Mouse (Mus musculus) embryonic fibroblast, embryonic 13.5 days (primary cell): ENCODE results near the gene Tns4. TPM values are rescaled to one million over a fixed set of nuclear protein-coding genes. Genes with fewer than 3 reads are reported as not detected.

Source experiments
- H3K27ac ChIP-seq: 2 replicates; pipeline ENCODE4 v1.5.1; 2012; ENCODE audit warnings: low read length, control low read depth, inconsistent platforms; ENCODE audit not compliant: insufficient read depth
- H3K4me1 ChIP-seq: 2 replicates; pipeline ENCODE4 v1.6.1; 2011; ENCODE audit warnings: low read length; ENCODE audit not compliant: control insufficient read depth, insufficient read depth
- H3K4me3 ChIP-seq: 2 replicates; pipeline ENCODE4 v1.5.1; 2011; ENCODE audit warnings: mild to moderate bottlenecking, control low read depth, low read length; ENCODE audit not compliant: insufficient read depth
- CTCF ChIP-seq: IDR thresholded peaks from 2 replicates; pipeline ENCODE4 v1.5.1; 2011; ENCODE audit warnings: mild to moderate bottlenecking, control low read depth, low read length, moderate library complexity, borderline replicate concordance; ENCODE audit not compliant: insufficient read depth
- POLR2A ChIP-seq: IDR thresholded peaks from 2 replicates; pipeline ENCODE4 v1.6.1; 2011; ENCODE audit warnings: low read depth, mild to moderate bottlenecking, control low read depth, low read length, moderate library complexity
- polyA plus RNA-seq: library from polyadenylated mRNA; stranded (reverse); fragments of >200 nt; gene quantifications from 2 replicates; pipeline ENCODE4 v1.2.4, GENCODE M21; 2011; ENCODE audit warnings: low read depth; ENCODE audit not compliant: missing spikeins, insufficient read length

Tns4 gene
- not detected in 2 replicates for polyA plus RNA-seq

DNA sequence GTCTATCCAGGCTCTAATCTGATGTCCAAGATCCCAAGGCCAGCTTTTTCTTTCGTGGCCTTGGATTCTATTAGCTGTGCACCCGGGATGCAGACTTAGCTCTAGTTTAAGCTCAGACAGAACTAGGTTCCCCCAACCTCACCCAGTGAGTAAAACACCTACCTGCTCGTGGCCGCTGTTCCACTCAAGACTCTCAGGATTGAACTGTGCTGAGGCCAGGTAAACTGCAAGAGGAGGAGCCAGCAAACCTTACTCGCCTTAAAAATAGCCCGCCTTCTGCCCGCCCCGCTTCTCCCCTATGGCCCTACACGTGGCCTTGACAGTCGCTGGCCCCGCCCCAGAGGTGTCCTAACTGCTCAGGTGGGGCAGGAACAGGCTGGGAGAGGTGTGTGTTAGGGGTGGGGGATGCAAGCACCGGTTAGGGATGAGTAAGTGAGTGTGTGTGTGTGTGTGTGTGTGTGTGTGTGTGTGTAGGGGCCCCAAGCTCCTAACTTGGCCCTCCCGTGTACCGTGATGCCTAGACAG, at the start of gene Tns4:
Gene Tns4, minus strand, starts transcription at position 230 of the 525 bp plus-strand sequence.
- TF ChIP-seq POLR2A: no peak
- TF ChIP-seq CTCF: no peak
- H3K4me1 ChIP-seq: no peaks in the 10 kb centered on the region
- no peak within 1 kb of the TSS for H3K27ac ChIP-seq
- no peak within 1 kb of the TSS for H3K4me3 ChIP-seq

DNA sequence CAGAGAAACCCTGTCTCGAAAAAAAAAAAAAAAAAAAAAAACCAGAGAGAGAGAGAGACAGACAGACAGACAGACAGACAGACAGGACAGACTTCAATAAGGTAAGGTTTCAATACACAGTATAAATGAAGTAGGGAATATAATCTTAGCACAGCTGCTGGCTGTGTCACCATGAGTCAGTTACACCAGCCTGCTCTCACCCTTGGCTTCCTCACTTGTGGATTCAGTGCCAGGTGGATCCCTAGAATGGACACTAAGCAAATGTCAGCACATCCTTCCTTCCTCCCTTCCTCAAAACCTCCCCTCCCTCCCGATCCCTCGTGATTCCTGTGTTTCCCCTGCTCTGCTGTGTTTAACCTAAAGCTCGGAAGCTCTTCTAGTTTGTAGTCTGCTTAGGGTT, 48.3 kb upstream of the Tns4 start:
- TF ChIP-seq CTCF (no peak), POLR2A (no peak)
- H3K4me3 ChIP-seq: no peak overlapping the region
- H3K4me1 ChIP-seq: no peaks in the 10 kb centered on the region
- H3K27ac ChIP-seq: no peak overlapping the region

DNA sequence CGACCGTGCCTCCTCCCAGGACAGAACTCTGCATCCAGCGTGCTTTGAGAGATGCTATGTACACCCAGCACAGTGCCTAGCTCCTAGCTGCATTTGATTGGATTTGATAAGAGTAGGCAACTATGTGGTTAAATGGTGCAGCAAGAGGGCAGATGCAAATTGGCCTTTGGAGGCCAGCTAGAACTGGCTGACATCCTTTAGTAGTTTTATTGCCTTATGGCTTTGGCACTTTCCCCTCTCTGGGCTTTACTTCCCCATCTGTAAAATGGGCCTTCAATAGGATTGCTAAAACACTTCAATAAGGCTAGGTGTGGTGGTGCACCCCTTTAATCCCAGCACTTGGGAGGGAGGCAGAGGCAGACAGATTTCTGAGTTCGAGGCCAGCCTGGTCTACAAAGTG, 47.9 kb upstream of the Tns4 start:
- Histone ChIP-seq H3K27ac (no peak overlapping the region), H3K4me3 (no peak overlapping the region), H3K4me1 (no peaks in the 10 kb centered on the region)
- TF ChIP-seq POLR2A: no peak
- TF ChIP-seq CTCF: no peak

DNA sequence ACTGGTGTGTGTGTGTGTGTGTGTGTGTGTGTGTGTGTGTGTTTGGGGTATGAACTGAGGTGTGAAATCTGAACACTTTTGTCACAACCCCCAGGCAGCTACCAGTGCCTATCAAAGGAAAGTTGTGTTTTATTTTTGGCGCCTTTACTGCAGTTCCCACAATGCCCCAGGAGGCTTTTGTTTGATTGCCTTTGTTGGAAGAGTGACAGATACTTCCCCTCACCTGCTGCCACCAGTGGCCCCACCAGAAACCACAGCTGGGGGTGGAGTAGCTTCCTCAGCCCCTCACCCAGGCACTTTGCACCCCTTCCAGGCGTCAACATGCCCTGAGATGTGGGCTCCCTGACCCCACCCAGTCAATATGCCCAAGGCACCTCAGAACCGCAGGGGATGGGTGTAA, 47.3 kb upstream of the Tns4 start:
- Histone ChIP-seq H3K27ac (no peak overlapping the region), H3K4me3 (no peak overlapping the region), H3K4me1 (no peaks in the 10 kb centered on the region)
- TF ChIP-seq POLR2A (no peak), CTCF (no peak)

DNA sequence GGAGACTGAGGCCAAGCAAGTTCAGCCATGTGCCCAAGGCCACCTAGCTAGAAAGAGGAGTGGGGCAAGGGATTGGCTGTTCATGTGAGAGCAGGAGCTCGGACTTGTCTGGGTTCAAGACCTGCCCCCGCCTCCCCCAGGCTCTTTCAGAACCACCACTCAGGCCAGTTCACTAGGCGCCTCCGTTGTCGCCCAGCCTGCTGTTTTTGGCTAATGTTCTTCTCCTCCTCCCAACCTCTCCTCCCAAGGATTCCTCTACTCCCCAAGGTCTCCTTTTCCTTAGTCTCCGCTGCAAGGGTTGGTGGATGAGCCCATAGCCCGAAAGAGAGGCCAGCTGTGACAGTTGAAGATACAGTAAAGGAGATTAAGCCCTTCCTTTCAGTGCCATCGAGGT, 45.9 kb upstream of the Tns4 start:
- TF ChIP-seq CTCF (no peak), POLR2A (no peak)
- Histone ChIP-seq H3K4me3 (no peak overlapping the region), H3K27ac (no peak overlapping the region), H3K4me1 (no peaks in the 10 kb centered on the region)

DNA sequence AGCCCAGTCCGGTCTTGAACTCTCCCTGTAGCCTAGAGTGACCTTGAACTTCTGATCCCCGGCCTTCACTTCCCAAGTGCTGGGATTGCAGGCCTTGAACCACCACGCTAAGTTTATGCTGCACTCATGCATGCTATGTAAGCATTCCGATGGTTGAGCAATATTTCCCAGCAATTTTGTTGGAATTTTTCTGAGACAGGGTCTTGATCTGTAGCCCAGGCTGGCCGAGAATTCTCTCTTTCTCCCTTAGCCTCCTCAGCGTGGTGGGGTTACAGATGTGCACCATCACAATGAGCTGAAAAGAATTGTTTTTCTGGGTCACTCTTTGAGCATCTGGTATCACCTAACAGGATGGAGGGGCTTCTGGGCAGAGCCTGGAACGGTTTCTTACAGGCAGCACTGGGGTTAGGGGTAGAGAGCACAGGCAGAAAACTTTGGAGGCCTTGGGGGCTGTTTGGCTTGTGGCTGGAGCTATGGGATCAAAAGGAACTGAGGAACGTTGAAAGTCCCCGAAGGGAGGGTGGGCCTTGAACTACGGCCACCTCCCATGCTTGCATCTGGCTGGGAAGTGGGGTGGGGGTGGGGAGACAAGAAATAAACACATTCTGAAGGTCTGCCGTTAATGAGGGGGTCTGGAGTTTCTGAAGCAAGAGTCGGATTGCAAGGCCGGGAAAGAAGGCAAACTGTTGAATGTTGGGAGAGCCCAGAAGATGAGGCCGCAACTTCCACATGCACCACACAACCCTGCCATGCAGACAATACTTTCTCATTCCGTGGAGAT, 45.4 kb upstream of the Tns4 start:
- TF ChIP-seq POLR2A (no peak), CTCF (no peak)
- Histone ChIP-seq H3K4me1 (no peaks in the 10 kb centered on the region), H3K27ac (no peak overlapping the region), H3K4me3 (no peak overlapping the region)

DNA sequence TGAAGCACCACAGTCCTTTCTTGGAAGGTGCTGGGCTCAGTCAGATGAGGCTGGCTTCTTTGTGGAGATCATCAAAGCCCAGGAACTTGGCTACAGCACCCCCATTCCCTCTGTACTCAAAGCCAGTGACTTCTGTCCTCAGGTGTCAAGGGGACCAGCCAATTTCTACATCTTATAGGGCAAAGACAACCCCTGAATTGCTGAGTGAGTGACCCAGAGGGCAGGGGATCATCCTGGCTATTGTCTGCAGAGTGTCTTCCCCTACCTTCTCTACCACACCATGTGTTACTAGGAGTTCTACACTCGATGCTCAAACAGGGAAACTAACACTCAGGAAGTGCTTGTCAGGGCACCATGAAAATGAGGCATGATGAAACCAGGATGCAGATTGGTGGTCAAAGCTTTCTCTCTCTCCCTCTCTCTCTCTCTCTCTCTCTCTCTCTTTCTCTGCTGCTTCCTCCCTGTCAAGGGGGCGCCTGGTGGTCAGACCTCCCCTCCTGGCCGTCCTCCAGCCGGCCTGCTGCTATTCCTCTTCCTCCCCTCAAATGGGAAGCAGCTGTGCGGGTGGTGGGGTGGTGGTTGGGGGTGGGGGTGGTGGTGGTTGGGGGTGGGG, 44.3 kb upstream of the Tns4 start:
- no peak for TF ChIP-seq POLR2A
- no peak for TF ChIP-seq CTCF
- H3K27ac ChIP-seq: no peak overlapping the region
- H3K4me3 ChIP-seq: no peak overlapping the region
- H3K4me1 ChIP-seq: no peaks in the 10 kb centered on the region

DNA sequence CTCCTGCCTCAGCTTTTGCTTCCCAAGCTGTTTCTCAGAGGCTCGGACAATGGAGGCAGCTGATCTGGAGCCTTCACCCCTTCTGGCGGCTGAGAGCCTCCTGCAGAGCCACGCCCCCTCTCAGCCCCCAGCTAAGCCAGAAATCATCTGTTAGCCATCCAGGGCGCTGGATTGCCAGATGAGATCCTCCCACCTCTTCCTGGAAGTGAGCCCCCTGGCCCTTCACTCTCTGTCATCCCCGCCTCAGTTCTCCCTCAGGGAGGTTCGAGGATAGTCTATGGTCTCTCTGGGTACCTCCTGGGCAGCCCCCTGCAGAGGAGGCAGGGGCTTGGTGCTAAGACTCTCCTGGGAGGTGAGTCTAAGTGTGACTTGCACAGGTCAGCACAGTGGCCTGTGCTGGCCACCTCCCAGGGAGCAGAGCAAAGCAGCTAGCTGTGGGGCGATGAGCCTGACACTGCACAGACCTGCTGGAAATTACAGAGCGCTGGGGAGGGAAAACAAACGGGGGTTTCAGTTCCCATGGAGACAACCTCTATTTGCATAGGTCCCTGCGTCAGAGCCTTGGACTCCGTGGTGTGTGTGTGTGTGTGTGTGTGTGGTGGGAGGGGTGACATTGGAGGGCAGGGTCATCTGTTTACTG, 43.1 kb upstream of the Tns4 start:
- TF ChIP-seq CTCF (no peak), POLR2A (no peak)
- H3K27ac ChIP-seq: no peak overlapping the region
- H3K4me1 ChIP-seq: no peaks in the 10 kb centered on the region
- H3K4me3 ChIP-seq: no peak overlapping the region

DNA sequence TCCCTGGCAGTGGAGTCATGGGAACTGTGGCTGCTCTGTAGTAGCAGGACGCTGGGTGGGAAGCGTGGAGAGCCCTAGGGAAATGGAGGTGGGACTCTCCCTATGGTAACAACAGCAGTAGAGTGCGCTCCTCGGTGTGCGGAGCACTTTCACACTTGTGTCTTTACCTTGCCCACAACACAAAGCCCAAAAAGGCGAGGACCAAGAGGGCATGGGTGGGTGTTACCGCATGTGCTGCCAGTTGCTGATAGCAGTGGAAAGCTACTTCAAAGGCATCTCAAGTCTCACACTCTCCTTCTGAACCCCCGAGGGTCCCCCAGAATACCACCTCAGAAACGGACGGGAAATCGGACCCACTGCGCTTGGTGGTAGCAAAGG, 42.3 kb upstream of the Tns4 start:
- H3K4me3 ChIP-seq: no peak overlapping the region
- TF ChIP-seq CTCF: no peak
- TF ChIP-seq POLR2A: no peak
- no peak overlapping the region for H3K27ac ChIP-seq
- no peaks in the 10 kb centered on the region for H3K4me1 ChIP-seq

DNA sequence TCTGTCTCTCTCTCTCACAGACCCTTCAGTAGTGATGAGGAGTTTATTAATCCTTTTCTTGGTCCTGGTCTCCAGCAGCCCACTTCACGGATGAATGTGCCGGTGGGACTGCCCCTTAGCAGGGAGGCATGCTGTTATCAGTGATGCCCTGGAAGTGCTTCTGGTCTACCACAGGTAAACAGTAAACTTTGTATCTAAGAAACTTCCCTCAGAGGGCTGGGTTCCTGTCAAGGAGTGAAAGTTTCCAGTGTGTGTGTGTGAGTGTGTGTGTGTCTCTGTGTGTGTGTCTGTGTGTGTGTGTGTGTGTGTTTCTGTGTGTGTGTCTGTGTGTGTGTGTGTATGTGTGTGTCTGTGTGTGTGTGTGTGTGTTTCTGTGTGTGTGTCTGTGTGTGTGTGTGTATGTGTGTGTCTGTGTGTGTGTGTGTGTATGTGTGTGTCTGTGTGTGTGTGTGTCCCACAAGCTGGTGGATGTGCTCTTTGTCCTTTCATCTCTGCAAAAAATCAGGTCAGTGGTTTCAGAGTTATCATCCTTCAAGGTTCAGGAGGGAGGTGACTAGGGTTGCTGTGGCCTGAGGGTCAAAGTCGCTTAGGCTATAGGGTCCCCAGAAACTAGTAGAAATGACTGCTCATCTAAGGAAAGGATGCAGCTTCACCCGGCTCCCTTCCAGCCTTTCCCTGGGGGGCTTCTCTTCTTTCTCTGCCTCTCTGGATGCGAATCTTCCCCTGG, 41.8 kb upstream of the Tns4 start:
- Histone ChIP-seq H3K27ac (no peak overlapping the region), H3K4me3 (no peak overlapping the region), H3K4me1 (no peaks in the 10 kb centered on the region)
- TF ChIP-seq CTCF: no peak
- TF ChIP-seq POLR2A: no peak

DNA sequence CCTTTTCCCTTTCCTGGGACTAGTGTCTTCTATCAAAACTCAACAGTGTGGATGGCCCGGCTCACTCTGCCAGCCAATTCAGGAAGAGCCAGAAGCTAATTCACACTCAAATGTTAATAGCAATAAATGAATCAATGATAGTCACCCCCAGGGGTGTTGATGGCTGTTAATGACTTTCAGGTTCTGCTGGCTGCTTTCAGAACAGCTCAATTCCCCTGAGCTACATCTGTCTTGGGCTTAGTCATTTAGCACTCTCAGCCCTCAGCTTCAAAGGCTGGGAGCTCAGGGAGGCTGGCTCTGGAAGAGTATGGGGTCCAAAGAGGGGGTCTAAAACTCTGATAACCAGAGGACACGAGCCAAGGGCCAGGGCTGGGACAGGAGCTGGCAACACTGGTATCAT, 40.2 kb upstream of the Tns4 start:
- TF ChIP-seq POLR2A (no peak), CTCF (no peak)
- H3K27ac ChIP-seq: no peak overlapping the region
- no peak overlapping the region for H3K4me3 ChIP-seq
- no peaks in the 10 kb centered on the region for H3K4me1 ChIP-seq
